Mouse (Mus musculus): ENCODE data around the gene Zdhhc24. TPM values are rescaled to one million over a fixed set of nuclear protein-coding genes. Genes with fewer than 3 reads are reported as not detected.
"Not testable (repeated sequence)": the region's sequence is repeated elsewhere in the genome, so short reads cannot be mapped to it uniquely, and the experiment has no call there.

Gene Zdhhc24
- polyA plus RNA-seq, 1 experiment from 2014 or later, result 9.8 TPM

- Histone ChIP-seq H3K4me2 (replicated peaks) (no peak overlapping the region), H3K27ac (no peak overlapping the region), H3K4me1 (replicated peaks) (peaks cover 5% of the 10 kb centered on the region; the same call in 1 of the 2 replicates), H3K4me3 (replicated peaks) (no peak overlapping the region), H3K9me3 (no peaks in the 10 kb centered on the region), H3K27me3 (replicated peaks) (no peaks in the 10 kb centered on the region), H3K9ac (no peak overlapping the region), H3K36me3 (no peaks in the 10 kb centered on the region)
- WGBS, result 50% methylated on average over 5 of the region's 5 CpGs
- ATAC-seq, result no peak
These were observed 28.2 kb upstream of the Zdhhc24 start for GRCm38 (mm10) chr19:4850281-4850680.

- Histone ChIP-seq H3K4me2 (replicated peaks) (peak within 1 kb of the TSS; percentile 98), H3K9me3 (no peaks in the 10 kb centered on the region), H3K9ac (peak within 1 kb of the TSS; percentile 50), H3K4me3 (replicated peaks) (peak within 1 kb of the TSS; percentile 51), H3K27ac (no peak within 1 kb of the TSS), H3K4me1 (replicated peaks) (peaks cover 10% of the 10 kb centered on the region; the same call in 1 of the 2 replicates), H3K36me3 (no peaks in the 10 kb centered on the region), H3K27me3 (replicated peaks) (no peaks in the 10 kb centered on the region)
- WGBS, result 2% methylated on average over 45 of the region's 45 CpGs
- peak; percentile 90 for ATAC-seq
These were observed 23.7 kb upstream of the Zdhhc24 start, which contains the start of gene Ctsf for GRCm38 (mm10) chr19:4854552-4855469. Gene Ctsf (plus strand): TSS chr19:4855130.

- Histone ChIP-seq H3K36me3 (no peaks in the 10 kb centered on the region), H3K9me3 (no peaks in the 10 kb centered on the region), H3K4me1 (replicated peaks) (peaks cover 10% of the 10 kb centered on the region; the same call in 1 of the 2 replicates), H3K4me3 (replicated peaks) (peak overlapping the region; percentile 51), H3K9ac (peak overlapping the region; percentile 50), H3K27me3 (replicated peaks) (no peaks in the 10 kb centered on the region), H3K4me2 (replicated peaks) (peak overlapping the region; percentile 98), H3K27ac (no peak overlapping the region)
- WGBS, result 3% methylated on average over 14 of the region's 14 CpGs
- no peak; the same call in 1 of the 2 replicates for ATAC-seq
These were observed 23.0 kb upstream of the Zdhhc24 start for GRCm38 (mm10) chr19:4855470-4855820.

DNA sequence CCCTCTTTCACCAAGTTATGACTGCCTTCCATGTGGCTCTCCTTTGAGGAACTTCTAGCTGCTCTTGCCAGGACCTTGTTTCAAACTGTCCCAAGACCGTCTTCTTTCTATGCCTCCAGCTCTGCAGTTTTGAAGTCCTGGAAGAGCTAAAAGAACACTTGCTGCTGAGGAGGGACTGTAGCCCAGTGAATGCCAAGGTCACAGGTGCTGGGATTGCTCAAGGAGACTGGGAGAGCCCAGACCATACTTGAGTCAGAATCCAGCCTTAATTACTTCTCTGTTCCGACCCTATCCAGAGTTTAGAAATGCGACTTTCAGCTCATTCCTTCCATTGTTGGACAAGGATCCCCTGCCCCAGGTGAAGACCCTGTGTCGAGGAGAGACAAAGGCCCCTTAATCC is 22.5 kb upstream of the Zdhhc24 start:
- Histone ChIP-seq H3K27me3 (replicated peaks) (no peaks in the 10 kb centered on the region), H3K4me1 (replicated peaks) (peaks cover 10% of the 10 kb centered on the region; the same call in 1 of the 2 replicates), H3K4me3 (replicated peaks) (no peak overlapping the region), H3K4me2 (replicated peaks) (peak overlapping the region; percentile 98), H3K9me3 (no peaks in the 10 kb centered on the region), H3K36me3 (no peaks in the 10 kb centered on the region), H3K27ac (no peak overlapping the region), H3K9ac (no peak overlapping the region)
- WGBS, result 85% methylated on average over 4 of the region's 4 CpGs
- no peak for ATAC-seq

DNA sequence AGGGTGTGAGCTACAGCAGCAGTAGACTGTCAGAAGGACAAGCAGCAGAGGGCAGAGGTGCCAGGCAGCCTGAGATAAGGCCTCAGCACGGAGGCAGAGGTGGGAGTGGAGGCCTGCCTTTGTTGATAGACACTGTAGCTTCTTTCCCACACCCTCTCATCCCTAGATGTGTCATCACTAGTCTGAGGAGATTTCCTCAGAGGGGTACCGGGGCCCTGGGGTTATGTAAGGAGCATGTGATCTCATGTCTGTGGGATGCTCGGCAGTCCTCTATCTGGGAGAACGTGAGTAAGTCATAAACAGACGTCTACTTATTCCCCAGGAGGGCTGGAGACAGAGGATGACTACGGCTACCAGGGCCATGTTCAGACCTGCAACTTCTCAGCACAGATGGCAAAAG is 19.4 kb upstream of the Zdhhc24 start:
- WGBS, result 60% methylated on average over 6 of the region's 6 CpGs
- Histone ChIP-seq H3K4me3 (replicated peaks) (no peak overlapping the region), H3K9ac (no peak overlapping the region), H3K27me3 (replicated peaks) (no peaks in the 10 kb centered on the region), H3K36me3 (no peaks in the 10 kb centered on the region), H3K4me1 (replicated peaks) (peaks cover 10% of the 10 kb centered on the region; the same call in 1 of the 2 replicates), H3K4me2 (replicated peaks) (no peak overlapping the region), H3K27ac (no peak overlapping the region), H3K9me3 (no peaks in the 10 kb centered on the region)
- peak; percentile 50; the same call in 1 of the 2 replicates for ATAC-seq

- 68% methylated on average over 6 of the region's 6 CpGs for WGBS
These were observed 15.4 kb upstream of the Zdhhc24 start for GRCm38 (mm10) chr19:4863048-4863447.

GRCm38 (mm10) chr19:4865147-4865546 is 13.3 kb upstream of the Zdhhc24 start:
- Histone ChIP-seq H3K27ac (no peak overlapping the region), H3K9ac (no peak overlapping the region), H3K27me3 (replicated peaks) (0 out of 2 replicates have a peak, but pooled peaks cover 4% of the 10 kb centered on the region), H3K36me3 (no peaks in the 10 kb centered on the region), H3K4me2 (replicated peaks) (peak overlapping the region; percentile 28), H3K9me3 (no peaks in the 10 kb centered on the region), H3K4me3 (replicated peaks) (no peak overlapping the region), H3K4me1 (replicated peaks) (no peaks in the 10 kb centered on the region)
- 5% methylated on average over 17 of the region's 17 CpGs for WGBS
- no peak for ATAC-seq

More at GRCm38 (mm10) chr19:4863048-4863447, 15.4 kb upstream of the Zdhhc24 start:
- Histone ChIP-seq H3K4me2 (replicated peaks) (no peak overlapping the region), H3K4me1 (replicated peaks) (no peaks in the 10 kb centered on the region), H3K27me3 (replicated peaks) (0 out of 2 replicates have a peak, but pooled peaks cover 4% of the 10 kb centered on the region), H3K4me3 (replicated peaks) (no peak overlapping the region), H3K9me3 (no peaks in the 10 kb centered on the region), H3K27ac (no peak overlapping the region), H3K9ac (no peak overlapping the region), H3K36me3 (no peaks in the 10 kb centered on the region)
- ATAC-seq, result no peak

DNA sequence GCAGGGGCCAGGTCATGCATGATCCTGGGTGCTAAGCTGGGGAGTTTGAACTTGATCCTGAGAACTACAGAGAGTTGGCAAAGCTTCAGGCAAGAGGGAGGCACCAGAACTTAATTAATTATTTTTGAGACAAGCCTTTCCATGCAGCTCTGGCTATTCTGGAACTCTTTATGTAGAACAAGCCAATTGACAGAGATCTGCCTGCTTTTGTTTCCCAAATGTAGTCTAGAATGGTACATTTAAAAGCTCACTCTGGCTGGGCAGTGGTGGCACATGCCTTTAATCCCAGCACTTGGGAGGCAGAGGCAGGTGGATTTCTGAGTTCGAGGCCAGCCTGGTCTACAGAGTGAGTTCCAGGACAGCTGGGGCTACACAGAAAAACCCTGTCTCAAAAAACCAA is 3.9 kb upstream of the Zdhhc24 start:
- not testable (repeated sequence) for H3K27me3 ChIP-seq (replicated peaks); ATAC-seq; H3K36me3 ChIP-seq; H3K9me3 ChIP-seq; H3K27ac ChIP-seq; H3K4me2 ChIP-seq (replicated peaks); H3K4me3 ChIP-seq (replicated peaks); H3K4me1 ChIP-seq (replicated peaks); H3K9ac ChIP-seq
- 88% methylated on average over 1 of the region's 1 CpGs for WGBS

DNA sequence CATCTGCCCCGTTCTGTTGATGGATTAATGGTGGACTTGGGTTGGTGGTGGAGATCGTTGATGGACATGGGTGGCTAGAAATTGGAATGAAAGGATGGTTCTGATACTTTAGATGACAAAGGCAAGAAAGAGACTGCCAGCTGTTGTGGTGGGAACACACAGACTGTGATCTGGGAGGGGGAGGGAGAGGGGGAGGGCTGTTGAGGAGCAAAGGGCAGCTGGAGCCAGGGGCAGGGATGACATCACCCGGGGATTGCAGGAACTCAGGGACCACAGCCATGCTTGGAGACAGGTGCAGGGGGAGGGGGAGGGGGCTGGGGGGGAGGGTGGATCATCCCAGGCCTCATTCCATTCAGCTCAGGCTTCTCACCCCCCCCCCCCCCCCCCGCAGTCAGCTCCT is 2.2 kb upstream of the Zdhhc24 start:
- H3K9ac ChIP-seq, result no peak overlapping the region
- no peaks in the 10 kb centered on the region for H3K36me3 ChIP-seq
- no peaks in the 10 kb centered on the region for H3K9me3 ChIP-seq
- H3K4me2 ChIP-seq (replicated peaks), result no peak overlapping the region
- no peaks in the 10 kb centered on the region; the same call in 1 of the 2 replicates for H3K27me3 ChIP-seq (replicated peaks)
- no peak overlapping the region for H3K4me3 ChIP-seq (replicated peaks)
- ATAC-seq, result no peak
- 75% methylated on average over 2 of the region's 4 CpGs for WGBS
- no peak overlapping the region for H3K27ac ChIP-seq
- peaks cover 7% of the 10 kb centered on the region for H3K4me1 ChIP-seq (replicated peaks)

DNA sequence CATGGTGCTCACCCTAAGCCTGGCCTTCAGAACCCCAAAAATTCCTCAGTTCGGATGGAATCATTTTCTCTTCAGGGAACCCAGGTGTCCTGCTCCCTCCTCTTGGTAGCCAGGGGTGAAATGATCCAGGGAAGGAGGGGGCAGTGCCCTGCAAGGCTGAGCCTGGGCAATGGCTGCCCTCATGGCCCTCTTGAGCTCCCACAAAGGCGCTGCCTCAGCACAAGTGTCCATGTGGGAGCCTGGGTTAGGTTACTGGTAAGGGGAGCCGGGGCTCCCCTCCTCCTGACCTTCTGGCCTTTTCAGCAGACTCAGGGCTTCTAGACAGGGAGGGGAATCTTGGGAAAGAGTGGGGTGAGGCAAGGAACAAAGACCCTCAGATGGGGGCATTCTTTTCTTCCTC is 1.7 kb upstream of the Zdhhc24 start:
- Histone ChIP-seq H3K4me2 (replicated peaks) (no peak overlapping the region), H3K9me3 (no peaks in the 10 kb centered on the region), H3K27ac (no peak overlapping the region), H3K36me3 (no peaks in the 10 kb centered on the region), H3K4me1 (replicated peaks) (peaks cover 7% of the 10 kb centered on the region), H3K27me3 (replicated peaks) (no peaks in the 10 kb centered on the region; the same call in 1 of the 2 replicates), H3K4me3 (replicated peaks) (no peak overlapping the region), H3K9ac (no peak overlapping the region)
- no peak for ATAC-seq
- WGBS, result 74% methylated on average over 3 of the region's 3 CpGs

- Histone ChIP-seq H3K9ac (peak within 1 kb of the TSS; percentile 93), H3K4me3 (replicated peaks) (peak within 1 kb of the TSS; percentile 99)
- ATAC-seq, result peak; percentile 29
These were observed 683 bp upstream of the Zdhhc24 start, which contains the start of gene Actn3 for GRCm38 (mm10) chr19:4877785-4878184. Gene Actn3 (minus strand): TSS chr19:4877909.

GRCm38 (mm10) chr19:4879324-4879703 is 846 bp downstream of the Zdhhc24 start:
- peak overlapping the region; percentile 99 for H3K4me3 ChIP-seq (replicated peaks)
- H3K36me3 ChIP-seq, result no peaks in the 10 kb centered on the region
- peak overlapping the region; percentile 93 for H3K9ac ChIP-seq
- no peaks in the 10 kb centered on the region; the same call in 1 of the 2 replicates for H3K27me3 ChIP-seq (replicated peaks)
- H3K9me3 ChIP-seq, result no peaks in the 10 kb centered on the region
- H3K4me1 ChIP-seq (replicated peaks), result peaks cover 7% of the 10 kb centered on the region
- no peak for ATAC-seq
- WGBS, result 57% methylated on average over 10 of the region's 10 CpGs
- peak overlapping the region; percentile 97 for H3K4me2 ChIP-seq (replicated peaks)
- H3K27ac ChIP-seq, result no peak overlapping the region

More at GRCm38 (mm10) chr19:4877785-4878184, 683 bp upstream of the Zdhhc24 start, which contains the start of gene Actn3:
- Histone ChIP-seq H3K4me1 (replicated peaks) (peaks cover 7% of the 10 kb centered on the region), H3K9me3 (no peaks in the 10 kb centered on the region), H3K27ac (peak within 1 kb of the TSS; percentile 44), H3K4me2 (replicated peaks) (peak within 1 kb of the TSS; percentile 97), H3K36me3 (no peaks in the 10 kb centered on the region), H3K27me3 (replicated peaks) (no peaks in the 10 kb centered on the region; the same call in 1 of the 2 replicates)
- 3% methylated on average over 17 of the region's 17 CpGs for WGBS
